In the genomic region with DNA sequence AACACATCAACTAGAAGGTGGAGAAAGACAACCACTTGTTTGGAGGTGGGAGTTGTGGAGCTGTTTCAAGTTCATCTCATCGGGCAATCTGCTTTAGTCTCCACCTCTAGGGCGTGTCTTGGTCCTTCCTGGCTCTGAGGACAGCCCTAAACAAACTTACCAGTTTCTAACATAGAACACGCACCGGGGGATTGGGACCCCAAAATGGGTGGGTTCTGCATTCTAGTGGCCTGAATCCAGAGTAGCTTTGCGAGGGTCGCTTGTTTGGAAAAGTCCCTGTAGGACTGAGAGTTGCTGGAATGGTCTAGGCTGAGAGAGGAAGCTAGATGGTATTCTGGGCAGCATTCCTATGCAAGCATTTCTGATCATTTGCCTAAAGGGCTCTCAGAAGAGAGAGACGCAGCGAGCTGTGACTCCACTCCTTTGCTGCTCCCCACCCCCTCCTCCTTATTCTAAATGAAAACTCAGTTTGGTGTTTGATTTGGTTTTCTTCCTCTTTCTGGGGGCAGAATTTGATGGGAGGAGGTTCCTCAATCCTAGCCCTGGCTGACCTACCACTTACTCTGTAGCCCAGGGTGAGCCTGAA, we compare ENCODE assay signal across 22 mouse cellular contexts. TPM values are rescaled to one million over a fixed set of nuclear protein-coding genes. Genes with fewer than 3 reads are reported as not detected.
"Had no signal": no experiment of that assay in that cellular context is flagged by ENCODE, and none has a peak within 500 bp of the region (broad histone marks: within the 10 kb centered on the region; RNA-seq: fewer than 3 reads in every experiment).

No protein-coding gene starts in this region.

- H3K9ac ChIP-seq: limb, embryonic 15.5 days; liver, embryonic 12.5 days; lung, embryonic 14.5 days; midbrain, embryonic 15.5 days; neural tube, embryonic 13.5 days had no signal

- H3K4me3 ChIP-seq: limb, embryonic 15.5 days; liver, embryonic 12.5 days; megakaryocyte, embryonic 14.5 days; midbrain, embryonic 15.5 days; neural tube, embryonic 13.5 days had no signal

- H3K4me1 ChIP-seq: liver, embryonic 12.5 days; megakaryocyte, embryonic 14.5 days; midbrain, embryonic 15.5 days; neural tube, embryonic 13.5 days had no signal

- H3K27me3 ChIP-seq: limb, embryonic 15.5 days; midbrain, embryonic 15.5 days; neural tube, embryonic 13.5 days had no signal

- H3K36me3 ChIP-seq: limb, embryonic 15.5 days; liver, embryonic 12.5 days; midbrain, embryonic 15.5 days; neural tube, embryonic 13.5 days had no signal

- H3K27ac ChIP-seq: kidney, postnatal 0 days; limb, embryonic 15.5 days; liver, embryonic 12.5 days; midbrain, embryonic 15.5 days; neural tube, embryonic 13.5 days had no signal

- H3K4me2 ChIP-seq: limb, embryonic 15.5 days; liver, embryonic 12.5 days; lung, embryonic 14.5 days; midbrain, embryonic 11.5 days; midbrain, embryonic 15.5 days; neural tube, embryonic 13.5 days had no signal

- ATAC-seq: liver, embryonic 12.5 days; midbrain, embryonic 15.5 days had no signal

- H3K9me3 ChIP-seq: limb, embryonic 15.5 days; liver, embryonic 12.5 days; midbrain, embryonic 15.5 days; neural tube, embryonic 13.5 days had no signal

- DNase-seq: layer of hippocampus, postnatal 36 days; lung, embryonic 14.5 days; lung, postnatal 10 days; lung, postnatal 4 days; retina, postnatal 1 day; right cerebral cortex, postnatal 4 days; spleen, adult 18-20 months; thymus, adult 18-20 months; thymus, postnatal 14 days had no signal

RNA-seq across cellular contexts. Expression of a gene that starts 4.5 kb away (rescaled TPM):
- total RNA-seq: layer of hippocampus, postnatal 36 days; left cerebral cortex, adult 8-10 months; left cerebral cortex, postnatal 25 days; monocyte, adult 5-6 weeks had no signal
- polyA plus RNA-seq: kidney, postnatal 0 days; limb, embryonic 11.5 days; limb, embryonic 15.5 days; liver, embryonic 12.5 days; liver, embryonic 16.5 days; lung, embryonic 14.5 days; midbrain, embryonic 11.5 days; midbrain, embryonic 15.5 days; neural tube, embryonic 13.5 days; stomach, embryonic 14.5 days had no signal
